Mouse (Mus musculus) 3T3-L1 (cell line): Measurements from ENCODE around the gene Scrg1.
"Not testable (repeated sequence)": the region's sequence is repeated elsewhere in the genome, so short reads cannot be mapped to it uniquely, and the experiment has no call there.

Experiments used
- DNase-seq: peaks from one replicate; pipeline ENCODE4 v3.0.0-alpha.2; 2015; ENCODE audit warnings: low read depth, low spot score

Scrg1 gene

GRCm38 (mm10) chr8:57453361-57453760, 2.4 kb upstream of the Scrg1 start:
- no peak for DNase-seq

DNA sequence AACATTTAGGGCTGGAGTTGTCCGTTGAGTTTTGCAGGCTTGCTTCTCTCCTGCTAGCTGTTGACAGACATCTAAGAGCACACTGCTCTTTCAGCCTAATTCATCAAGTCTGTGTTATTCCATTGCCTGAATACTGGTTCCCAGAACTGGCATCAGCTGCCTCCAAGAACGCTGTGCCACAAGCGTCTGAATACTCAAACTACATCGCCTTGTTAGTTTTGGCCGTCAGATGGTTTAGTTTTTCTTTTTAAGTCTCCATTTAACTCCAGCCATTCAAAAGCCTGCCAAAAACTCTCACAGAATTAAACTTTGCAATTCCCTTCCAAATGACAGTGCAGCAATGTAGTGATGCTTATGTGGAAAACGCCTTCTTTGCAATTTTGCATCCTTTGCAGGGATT, 1.4 kb downstream of the Scrg1 start:
- DNase-seq = no peak

DNA sequence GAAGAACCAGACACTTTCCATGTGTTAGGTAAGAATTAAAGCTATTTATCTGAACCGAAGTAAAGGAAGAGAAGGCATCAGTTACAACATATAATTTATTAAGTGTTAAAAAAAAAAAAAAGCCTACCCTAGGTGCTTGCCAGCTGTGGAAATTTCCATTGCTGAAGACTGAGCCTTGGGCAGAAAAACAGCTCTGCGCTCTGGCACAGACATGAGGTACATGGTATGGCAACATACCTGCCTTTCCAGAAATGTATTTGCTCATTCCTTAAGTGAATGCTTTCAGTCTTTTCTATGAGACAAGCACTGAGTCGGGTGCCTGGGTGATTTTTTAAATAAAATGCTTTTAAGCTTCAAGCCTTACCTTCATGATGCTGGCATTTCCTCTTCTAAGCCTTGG, 2.2 kb downstream of the Scrg1 start:
- DNase-seq = no peak

DNA sequence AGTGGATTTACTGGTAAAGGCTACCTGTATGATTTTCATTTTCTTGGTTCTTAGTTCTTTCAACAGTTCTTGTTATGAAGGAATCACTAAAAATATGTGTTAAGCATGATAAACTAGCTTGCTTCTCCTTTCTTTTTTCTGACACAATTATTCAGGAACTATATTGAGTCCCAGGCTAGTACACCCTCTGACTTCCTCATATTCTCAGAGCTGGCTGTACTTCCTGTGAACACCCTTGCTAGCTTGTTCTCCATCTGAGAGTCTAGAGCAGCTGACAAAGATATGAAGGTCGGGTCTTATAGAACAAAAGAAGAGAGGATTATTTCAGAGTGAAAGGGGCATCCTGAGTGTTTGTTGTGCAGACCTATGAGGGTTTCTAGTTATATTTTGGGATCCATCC, 7.1 kb downstream of the Scrg1 start:
- no peak for DNase-seq

GRCm38 (mm10) chr8:57463757-57464156, 8.0 kb downstream of the Scrg1 start:
- no peak for DNase-seq

DNA sequence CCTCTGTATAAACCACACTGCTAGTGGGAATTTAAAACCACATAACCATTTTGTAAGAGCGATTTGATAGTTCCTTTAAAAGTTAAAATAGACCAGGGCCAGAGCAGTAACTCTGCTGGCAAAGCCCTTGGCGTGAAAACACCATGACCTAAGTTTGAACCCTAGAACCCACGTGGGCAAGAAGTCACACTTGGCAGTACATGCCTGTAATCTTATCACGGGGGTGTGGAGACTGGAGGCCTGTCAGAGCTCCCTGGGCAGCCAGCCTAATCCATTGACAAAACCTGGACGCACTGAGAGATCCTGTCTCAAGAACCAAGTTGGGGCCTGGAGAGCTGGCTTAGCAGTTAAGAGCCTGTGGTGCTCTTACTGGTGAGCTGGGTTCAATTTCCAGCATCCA, 12.9 kb downstream of the Scrg1 start:
- DNase-seq = peak; percentile 53

GRCm38 (mm10) chr8:57470863-57471262, 15.1 kb downstream of the Scrg1 start:
- no peak for DNase-seq

DNA sequence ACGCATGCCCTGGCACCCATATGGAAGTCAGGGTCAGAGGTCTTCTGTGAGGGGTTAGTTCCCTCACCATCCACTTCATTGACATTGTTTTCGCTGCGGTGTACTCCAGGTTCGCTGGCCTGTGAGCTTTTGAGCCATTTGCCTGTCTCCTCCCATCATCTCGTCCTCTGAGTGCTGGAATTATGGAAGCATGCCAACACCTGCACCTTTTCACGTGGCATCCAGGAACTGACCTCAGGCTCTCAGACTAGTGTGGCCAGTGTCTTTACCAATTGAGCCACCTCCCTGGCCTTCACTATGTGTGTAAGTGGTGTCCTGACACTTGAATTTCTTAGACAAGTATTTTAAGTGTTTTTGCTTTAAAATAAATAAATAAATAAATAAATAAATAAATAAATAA, 18.0 kb downstream of the Scrg1 start:
- no peak for DNase-seq

GRCm38 (mm10) chr8:57478406-57478805, 22.7 kb downstream of the Scrg1 start:
- no peak for DNase-seq

DNA sequence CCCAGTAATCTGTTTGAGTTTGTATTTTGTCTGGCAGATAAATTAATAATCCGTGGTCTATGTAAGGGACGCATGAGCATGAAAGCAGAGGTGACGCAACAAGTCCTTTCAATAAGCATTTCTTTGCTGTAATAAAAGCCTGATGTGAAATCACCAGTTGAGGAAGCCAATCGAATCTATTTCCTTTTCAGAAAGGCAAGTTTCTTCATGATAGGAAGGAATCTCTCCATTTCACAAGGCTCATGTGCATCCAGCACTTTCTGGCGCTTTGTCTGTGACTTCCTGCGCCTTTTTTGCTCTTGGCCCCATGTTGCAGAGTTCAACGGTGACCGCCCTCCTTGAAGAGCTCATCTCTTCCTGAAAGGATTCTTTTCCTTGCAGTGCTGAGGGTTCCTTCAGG, 24.0 kb downstream of the Scrg1 start:
- no peak for DNase-seq

DNA sequence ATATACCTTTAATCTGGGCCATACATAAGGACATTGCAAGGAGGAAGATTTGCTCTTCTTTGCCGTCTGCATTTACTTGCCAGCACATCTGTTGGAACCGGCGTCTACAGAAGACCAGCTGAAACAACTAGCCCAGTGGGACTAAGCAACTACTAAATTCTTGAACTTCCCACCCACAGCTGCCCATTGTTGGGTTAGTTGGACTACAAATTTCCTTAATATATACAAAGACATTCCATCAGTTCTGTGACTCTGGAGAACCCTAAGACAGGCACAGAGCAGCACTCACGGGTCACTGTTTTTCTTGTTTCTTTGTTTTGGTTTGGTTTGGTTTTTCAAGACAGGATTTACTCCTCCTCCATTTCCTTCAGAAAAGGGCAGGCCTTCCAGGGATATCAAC, 24.9 kb downstream of the Scrg1 start:
- DNase-seq = no peak

- DNase-seq = peak; percentile 58
Observed at GRCm38 (mm10) chr8:57486491-57487440, 31.0 kb downstream of the Scrg1 start.

DNA sequence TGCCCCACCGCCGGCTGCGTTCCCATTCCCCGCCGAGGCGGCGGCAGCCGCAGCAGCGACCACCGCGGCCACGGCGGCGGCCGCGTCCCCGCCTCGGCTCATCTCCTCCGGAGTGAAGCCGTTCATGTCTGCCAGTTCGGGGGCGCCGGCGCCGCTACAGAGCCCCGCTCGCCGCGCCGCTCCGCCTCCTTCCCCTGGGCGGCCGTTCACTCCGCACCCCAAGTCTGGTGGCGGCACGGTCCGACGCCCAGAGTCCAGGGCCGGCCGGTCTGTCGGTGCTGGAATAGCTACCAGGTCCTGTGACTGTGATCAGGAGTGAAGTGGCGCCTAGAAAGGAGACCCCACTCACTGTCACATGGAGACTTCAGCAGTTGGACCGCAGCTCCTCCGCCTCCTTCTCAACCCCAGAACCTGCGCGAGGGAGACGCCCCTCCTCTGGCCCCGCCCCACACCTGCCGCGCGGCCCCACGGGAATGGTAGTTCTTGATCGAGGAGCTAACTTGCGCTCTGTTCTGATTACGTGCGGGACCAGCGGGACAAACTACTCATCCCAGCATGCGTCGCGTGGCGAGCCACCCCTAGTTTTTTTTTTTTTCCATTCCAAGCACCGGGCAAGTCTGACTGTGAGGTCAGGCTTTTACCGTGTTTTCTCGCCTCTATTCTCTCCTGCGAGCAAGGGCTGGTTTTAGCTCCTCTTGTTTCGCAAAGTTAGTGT, 31.9 kb downstream of the Scrg1 start, which contains the start of gene Sap30:
Sap30 (minus strand) TSS at position 420 of the 715 bp plus-strand sequence.
- peak; percentile 98 for DNase-seq

GRCm38 (mm10) chr8:57488312-57488765, 32.6 kb downstream of the Scrg1 start:
- peak; percentile 70 for DNase-seq

DNA sequence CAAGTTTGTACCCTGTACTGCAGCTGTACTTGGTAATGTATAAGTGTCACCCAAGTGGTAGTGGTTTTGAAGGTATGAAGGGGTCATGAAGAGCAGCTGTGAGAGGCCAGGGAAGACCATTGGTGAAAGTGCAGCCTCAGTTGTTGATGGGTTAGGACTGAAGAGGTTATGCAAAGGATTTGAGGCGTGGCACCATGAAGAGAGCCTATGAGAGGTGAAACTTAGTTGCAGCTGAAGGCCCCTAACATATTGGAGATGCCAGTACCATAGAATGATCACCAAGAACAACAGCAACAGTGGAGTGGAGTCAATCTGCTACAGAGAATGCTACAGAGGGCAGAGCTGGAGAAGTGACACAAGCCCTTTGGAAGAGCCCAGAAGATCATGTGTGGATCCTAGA, 33.6 kb downstream of the Scrg1 start:
- DNase-seq = no peak

- DNase-seq = no peak
Observed at GRCm38 (mm10) chr8:57489896-57490295, 34.2 kb downstream of the Scrg1 start.

GRCm38 (mm10) chr8:57491873-57492272, 36.1 kb downstream of the Scrg1 start:
- no peak for DNase-seq

DNA sequence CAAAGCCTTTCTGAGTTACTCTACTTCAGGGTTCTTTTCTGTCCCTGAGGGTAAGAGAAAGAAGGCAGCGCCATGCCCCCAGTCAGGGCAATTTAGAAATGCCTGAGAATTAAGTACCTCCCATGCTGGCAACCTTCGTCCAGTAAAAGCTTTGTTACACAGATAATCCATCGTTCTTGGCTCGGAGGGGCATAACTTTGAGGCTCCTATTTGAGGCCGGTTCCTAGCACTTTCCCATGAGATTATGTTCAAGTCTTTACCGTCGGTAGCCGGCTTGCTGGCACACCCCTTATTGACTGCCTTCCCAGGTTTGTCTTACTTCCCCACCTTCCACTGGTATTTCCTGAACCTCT, 42.7 kb downstream of the Scrg1 start:
- no peak for DNase-seq

GRCm38 (mm10) chr8:57498847-57499511, 43.3 kb downstream of the Scrg1 start:
- no peak for DNase-seq

DNA sequence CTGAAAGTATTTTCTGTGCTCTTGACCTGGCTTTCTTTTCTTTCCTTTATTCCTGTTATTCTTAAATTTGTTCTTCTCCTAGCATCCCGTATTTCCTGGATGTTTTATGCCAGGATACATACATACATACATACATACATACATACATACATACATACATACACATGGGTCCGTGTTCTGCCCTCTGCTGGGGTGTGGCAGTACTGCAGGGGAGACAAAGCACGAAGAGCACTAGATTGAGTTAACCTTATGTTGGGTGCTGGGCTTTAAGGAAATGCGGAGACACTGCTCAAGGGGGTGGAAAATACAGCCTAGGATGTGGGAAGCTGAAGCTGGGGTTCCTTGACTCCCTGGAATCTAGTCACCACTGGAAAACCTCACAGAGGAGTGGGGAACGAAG, 47.9 kb downstream of the Scrg1 start:
- DNase-seq = peak; percentile 66

GRCm38 (mm10) chr8:57505500-57505899, 49.8 kb downstream of the Scrg1 start:
- not testable (repeated sequence) for DNase-seq

- DNase-seq = no peak
Observed at GRCm38 (mm10) chr8:57507556-57508063, 51.9 kb downstream of the Scrg1 start.
